Mouse (Mus musculus) cerebellum, postnatal 36 days (tissue): ENCODE data around the gene Lnpep.
"Not testable (repeated sequence)": the region's sequence is repeated elsewhere in the genome, so short reads cannot be mapped to it uniquely, and the experiment has no call there.

Experiments used
- DNase-seq, 2 experiments: peaks; one replicate each; pipeline ENCODE4 v3.0.0; 2021 to 2022; ENCODE audit warnings: mixed read lengths in 2 of 2

The Lnpep gene

DNA sequence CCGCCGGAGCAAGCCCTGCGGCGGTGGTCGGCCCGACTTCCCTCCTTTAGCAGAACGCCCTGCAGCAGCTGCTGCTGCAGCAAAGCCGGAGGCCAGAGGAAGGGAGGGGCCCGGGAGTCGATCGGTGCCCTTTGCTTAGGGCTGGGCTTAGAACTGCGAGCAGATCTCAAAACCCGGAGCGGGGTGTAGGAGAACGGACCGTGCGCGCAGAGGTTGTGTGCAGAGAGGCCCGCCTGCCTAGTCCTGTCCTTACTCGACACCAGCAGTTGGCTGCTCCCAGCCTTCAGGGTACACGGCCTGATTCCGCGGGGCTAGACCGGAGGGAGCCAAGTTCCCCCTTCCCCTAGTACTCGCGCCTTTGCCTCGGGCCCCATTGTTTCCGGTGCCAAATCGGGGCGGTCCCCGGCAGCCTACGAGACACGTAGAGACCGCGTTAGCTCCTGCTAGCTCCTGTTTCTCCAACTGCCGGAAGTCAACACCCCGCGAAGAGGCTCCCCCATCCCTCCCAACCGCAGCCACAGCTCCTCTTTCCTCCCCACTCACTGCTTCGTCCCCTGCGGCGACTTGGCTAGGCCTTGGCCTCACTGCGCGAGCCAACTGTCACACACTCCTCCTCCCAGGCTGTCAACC lies at the start of gene Lnpep:
Lnpep (minus strand) TSS at position 94 of the 630 bp plus-strand sequence.
- peak; percentile 96 to 97 for DNase-seq

GRCm38 (mm10) chr17:17655829-17656176 lies 31.0 kb upstream of the Lnpep start:
- no peak for DNase-seq

DNA sequence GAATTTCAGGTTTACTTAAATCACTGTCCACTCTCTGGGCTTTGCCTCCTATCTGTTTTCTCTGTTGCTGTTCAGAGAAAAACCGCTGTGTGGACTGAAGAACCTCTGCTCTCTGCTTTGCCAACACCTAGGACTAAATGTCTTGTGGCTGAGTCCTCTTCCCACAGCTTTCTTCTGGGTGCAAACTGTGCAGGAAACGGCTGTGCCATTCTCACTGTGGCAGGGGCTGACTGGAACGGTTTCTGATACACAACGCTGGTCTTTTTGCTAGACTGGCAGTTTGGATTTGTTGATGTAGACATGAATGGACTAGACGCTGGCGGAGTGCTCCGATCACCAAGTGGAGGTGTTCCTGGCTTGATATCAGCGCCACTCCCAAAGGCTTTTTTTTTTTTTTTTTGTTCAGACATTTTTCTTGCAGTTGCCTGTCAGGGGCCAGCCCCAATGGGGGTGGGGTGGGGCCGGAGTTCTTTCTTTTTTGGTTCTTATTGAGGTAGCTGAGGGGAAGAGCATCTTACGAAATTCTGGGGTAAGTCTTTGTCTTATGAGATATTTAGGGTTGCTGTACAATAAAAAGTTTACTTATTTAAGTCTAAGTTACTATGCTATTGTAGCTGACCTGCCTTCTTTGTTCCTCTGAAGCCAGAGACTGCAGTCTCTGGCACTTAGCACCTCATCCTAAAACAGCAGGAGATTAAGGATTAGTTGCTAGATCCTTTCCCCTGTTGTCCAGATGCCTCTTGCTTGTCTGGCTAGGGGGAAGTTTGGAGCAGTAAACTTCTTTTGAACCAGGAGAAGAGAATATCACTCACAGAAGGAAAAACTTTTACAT lies 30.4 kb upstream of the Lnpep start:
- no peak for DNase-seq

DNA sequence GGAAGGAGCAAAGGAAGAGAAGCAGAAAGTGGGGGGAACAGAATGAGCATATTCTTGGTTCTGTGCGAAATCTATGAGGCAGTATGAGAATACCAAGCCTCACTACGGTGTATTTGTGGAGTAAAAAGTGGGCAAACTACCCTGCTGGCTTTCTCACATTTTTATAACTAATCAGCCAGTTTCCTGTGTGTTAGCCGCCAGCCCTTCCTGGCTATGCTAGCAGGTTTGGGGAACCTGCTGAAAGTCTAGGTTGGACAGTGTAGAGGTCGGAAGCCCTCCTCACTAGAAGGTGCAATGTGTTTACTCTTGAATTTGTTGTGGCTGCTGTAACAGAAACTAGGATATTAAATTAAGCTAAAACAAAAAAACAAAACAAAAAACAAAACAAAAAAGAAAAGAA lies 27.7 kb upstream of the Lnpep start:
- no peak for DNase-seq

- peak; percentile 55 to 68 for DNase-seq
These were observed 20.9 kb upstream of the Lnpep start for GRCm38 (mm10) chr17:17645738-17646137.

DNA sequence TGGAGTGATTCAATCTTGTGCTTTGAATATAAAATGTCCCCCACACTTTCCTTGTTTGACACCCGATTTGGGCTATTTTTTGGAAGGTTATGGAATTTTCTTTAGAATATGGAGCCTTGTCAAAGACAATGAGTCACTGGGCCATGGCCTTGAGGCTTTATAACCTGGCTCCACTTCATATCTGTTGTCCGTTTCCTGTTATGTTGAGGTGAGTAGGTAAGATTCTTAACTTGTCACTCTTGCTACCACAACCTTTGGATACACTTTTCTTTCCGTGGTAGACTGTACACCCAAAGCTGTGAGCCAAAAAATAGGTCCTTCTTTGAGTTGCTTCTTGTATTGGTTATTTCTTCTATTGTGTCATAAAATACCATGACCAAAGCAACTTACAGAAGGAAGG lies 12.5 kb upstream of the Lnpep start:
- no peak for DNase-seq

- no peak for DNase-seq
These were observed 11.3 kb upstream of the Lnpep start for GRCm38 (mm10) chr17:17636147-17636546.

GRCm38 (mm10) chr17:17634033-17634432 lies 9.2 kb upstream of the Lnpep start:
- no peak for DNase-seq

DNA sequence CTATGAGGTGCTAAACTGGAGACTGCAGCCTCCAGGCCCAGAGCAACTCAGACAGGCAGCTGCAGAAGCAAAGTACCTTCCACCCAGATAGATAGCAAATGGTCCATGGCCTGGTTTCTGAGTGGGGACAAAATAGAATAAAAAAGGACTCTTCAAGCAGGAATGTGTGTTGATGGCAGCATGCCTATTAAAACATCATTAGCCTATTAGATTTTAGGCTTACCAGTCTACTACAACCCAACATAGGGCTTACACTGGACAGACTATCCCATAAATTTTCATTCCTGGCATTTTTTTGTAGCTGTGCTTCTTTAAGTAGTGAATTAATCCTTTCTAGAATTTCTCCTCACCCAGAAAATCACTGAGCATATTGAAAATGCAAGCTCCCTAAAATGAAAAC lies 7.1 kb upstream of the Lnpep start:
- no peak for DNase-seq

GRCm38 (mm10) chr17:17628237-17628879 lies 3.5 kb upstream of the Lnpep start:
- not testable (repeated sequence) for DNase-seq

DNA sequence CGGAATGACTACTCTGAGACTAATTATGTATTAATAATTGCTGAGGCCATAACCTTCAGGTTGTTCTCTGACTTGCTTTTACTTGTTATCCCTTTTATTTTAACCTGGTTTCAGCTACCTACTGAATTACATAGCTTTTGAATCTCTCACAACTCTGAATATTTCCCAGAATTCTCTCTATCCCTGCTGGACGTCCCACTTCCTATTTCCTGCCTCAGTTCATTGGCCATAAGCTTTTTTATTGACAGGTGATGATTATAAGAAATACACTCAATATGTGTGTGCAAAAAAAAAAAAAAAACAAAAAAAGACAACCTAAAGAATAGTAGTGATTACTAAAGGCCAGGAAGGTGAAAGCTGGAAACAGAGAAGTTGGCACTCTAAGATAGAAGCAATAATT lies 2.7 kb upstream of the Lnpep start:
- DNase-seq: no peak

DNA sequence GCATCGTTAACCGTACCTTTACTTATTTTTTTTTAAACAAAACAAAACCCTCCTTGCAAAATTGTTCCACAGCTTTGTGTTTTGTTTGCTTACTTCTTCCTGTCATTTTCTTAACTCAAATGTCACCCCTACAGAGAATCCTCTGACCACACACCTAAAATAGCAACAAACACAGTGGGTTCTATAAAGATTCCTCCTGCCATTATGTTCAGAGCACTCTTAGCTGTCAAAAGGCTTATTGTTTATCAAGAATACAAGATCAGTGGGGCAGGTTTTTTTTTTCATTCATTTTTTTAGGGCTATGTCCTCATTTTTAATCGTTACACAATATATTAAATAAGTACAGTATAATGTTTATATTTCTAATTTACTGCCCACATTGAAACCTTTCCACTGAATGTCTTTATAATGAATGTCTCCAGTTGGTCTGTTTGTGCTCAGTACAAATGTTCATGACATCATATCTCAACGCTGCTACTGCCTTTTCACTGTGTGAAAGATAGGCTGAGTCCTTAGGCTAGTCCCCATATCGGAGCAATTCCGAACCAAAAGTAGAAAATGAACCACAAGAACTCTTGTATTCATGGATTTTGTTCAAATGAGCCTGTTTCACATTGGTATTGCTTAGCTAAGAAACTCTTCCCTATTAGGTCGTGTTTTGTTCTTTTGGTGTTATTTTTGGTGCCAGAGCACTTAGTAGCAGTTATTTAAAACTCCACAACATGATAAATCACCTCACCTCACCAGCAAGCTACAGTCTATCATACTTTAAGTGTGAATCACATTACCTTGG lies 1.2 kb upstream of the Lnpep start:
- no peak for DNase-seq

- DNase-seq: peak; percentile 89 to 93
These were observed 361 bp downstream of the Lnpep start for GRCm38 (mm10) chr17:17624421-17624956.

DNA sequence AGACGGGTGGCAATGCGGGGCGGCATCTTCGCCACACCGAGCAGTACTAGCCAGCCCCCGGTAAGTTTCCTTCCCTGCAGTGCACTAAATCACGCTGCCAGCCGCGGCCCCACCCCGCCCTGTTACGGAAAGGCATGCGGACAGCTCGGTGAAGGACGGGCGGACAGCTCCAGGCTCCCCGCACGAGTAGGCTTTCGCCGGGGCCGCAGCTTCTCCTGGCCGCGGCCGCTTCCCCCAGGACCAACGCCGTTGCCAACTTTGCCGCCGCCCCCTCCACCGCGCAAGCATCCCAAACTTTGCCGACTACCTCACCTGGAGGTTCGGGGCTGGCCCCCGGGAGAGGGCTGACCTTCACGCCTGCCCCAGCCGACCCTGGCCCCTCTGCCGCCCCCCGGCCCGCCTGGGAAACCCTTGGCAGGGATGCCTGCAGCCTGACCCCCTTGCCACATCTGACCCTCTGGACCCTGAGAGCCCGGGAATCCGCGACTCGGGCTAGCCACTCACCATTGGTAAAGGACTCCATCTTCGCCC lies 895 bp downstream of the Lnpep start:
- peak; percentile 59 to 62 for DNase-seq

- DNase-seq: no peak
These were observed 1.5 kb downstream of the Lnpep start for GRCm38 (mm10) chr17:17623221-17623889.

- no peak for DNase-seq
These were observed 2.3 kb downstream of the Lnpep start for GRCm38 (mm10) chr17:17622576-17622975.

DNA sequence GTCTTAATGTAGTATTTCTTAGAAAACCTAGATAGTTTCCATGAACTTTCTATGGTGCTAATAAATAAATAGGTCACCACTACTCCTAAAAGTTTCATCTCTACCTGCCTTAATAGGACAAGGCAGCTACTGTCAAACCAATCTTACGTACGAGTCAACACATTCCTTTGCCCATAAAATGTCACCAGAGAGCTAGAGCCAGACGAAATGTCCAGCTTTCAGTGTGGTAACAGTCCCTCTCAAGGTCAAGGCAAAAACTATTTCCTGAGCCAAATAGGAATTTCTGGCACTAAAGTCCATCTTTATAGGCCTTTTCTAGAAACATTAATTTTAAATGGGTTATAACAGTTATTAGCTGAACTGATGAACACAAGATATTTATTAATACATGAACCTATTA lies 3.3 kb downstream of the Lnpep start:
- DNase-seq: no peak

DNA sequence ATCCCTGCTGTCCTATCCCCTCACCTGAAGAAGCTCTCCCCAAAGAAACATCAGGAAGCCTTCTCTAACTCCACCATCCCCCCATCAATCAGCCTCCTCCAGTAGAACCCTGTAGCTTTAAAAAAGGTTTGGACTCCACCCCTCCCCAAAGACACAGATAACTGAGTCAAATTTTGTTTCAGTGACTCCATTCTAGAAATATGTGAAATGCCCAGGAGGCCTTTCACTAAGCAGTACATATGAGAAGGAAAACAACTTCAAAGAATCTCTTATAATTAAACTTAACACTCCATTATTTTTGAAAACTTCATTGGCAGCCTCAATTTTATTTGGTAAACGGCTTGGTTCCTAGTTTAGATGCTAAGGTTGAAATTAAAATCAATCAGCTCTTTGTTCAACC lies 6.4 kb downstream of the Lnpep start:
- DNase-seq: no peak

GRCm38 (mm10) chr17:17617440-17618204 lies 7.2 kb downstream of the Lnpep start:
- DNase-seq: no peak

- DNase-seq: no peak
These were observed 12.5 kb downstream of the Lnpep start for GRCm38 (mm10) chr17:17612336-17612735.

GRCm38 (mm10) chr17:17609523-17609922 lies 15.3 kb downstream of the Lnpep start:
- DNase-seq: no peak
